Mouse (Mus musculus) lung, postnatal 4 days (tissue): Measurements from ENCODE around the gene Ccdc22.

ENCODE experiments used
- DNase-seq, 2 experiments: peaks; one replicate each; pipeline ENCODE4 v3.0.0; 2021

Ccdc22 gene

DNA sequence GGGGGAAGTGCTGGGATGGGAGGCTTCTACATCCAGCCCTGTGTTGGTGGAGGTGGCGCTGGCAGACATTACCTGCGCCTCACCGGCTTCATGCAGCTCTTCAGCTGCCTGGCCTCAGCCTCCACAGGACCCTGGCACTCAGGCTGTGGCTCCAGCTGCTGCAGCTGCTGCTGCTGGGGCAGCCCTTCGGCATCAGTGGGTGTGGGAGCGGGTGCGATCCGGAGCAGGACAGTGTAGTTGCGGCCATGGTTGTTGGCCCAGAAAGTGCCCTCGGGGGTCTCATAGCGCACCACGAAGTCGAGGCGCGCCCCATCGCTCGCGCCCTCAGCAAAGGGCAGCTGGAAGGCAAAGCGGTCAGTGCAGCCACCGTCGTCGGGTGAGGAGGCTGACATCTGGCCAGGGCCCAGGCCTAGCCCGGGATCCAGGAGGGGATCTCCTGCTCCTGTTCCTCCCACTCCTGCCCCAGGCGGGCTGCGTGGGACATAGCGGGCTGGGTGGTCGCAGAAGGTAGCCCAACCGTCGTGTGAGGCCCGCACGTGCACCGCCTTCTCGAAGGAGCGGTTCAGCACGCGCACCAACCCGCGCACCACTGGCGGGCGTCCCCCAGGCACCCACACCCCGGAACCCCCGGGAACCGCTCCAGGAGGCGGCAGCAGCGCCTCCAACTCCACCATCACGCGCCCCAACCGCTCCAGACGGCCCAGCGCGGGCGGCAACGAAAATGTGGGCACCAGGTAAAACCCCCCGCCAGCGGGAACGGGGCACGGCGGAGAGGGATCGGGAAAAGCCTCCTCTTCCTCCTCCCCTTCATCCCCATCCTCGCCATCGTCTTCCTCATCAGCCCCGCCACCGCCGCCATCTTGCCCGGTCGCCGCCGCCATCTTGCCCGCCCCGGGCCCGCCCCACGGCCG lies 31.9 kb downstream of the Ccdc22 start, which contains the start of gene Foxp3:
Foxp3 (plus strand) TSS at position 469 of the 911 bp plus-strand sequence.
- peak in 1 of 2 experiments; percentile 18 for DNase-seq

DNA sequence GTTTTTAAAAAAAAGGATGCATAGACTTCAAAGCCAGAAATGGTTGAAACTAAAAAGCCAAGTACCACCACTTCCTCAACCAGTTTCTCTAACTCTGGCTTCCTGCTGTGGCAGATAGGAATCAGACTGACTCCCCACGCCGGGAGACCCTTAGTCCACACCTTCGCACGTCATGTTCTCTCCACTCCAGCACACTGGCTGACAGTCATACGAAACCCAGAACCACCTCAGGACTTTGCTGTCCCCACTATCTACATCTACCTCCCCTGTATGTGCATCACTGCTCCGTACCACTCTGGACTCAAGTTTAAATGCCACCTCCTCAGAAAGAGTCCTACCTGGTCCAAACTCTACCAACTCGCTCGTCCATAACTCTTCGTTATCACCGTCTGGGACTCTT lies 32.9 kb downstream of the Ccdc22 start:
- DNase-seq, result no peak

DNA sequence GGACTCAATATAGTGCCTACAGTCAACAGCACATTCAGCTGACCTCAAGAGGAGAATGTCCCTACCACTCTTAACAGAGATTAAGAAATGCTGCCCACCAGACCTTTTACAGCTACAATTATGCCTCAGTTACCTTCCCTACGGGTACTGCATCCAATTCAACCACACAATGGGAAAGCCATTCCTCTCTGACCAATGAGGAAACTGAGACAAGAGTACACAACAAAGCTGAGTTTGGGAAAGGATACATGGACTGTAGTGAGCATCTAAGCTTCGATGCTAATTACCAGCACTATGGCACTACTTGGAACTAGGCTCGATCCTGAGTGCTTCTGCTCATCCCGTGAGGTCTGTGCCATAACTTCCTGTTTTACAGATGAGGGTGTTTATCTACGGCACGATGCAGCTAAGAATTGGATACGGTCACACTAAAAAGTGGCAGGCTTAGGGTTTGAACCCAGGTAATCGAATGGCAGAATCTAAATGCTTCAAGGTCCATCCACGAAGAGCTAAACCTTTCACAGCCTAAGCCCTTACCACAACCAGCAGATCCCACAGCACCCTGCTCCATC lies 33.7 kb downstream of the Ccdc22 start:
- no peak for DNase-seq

DNA sequence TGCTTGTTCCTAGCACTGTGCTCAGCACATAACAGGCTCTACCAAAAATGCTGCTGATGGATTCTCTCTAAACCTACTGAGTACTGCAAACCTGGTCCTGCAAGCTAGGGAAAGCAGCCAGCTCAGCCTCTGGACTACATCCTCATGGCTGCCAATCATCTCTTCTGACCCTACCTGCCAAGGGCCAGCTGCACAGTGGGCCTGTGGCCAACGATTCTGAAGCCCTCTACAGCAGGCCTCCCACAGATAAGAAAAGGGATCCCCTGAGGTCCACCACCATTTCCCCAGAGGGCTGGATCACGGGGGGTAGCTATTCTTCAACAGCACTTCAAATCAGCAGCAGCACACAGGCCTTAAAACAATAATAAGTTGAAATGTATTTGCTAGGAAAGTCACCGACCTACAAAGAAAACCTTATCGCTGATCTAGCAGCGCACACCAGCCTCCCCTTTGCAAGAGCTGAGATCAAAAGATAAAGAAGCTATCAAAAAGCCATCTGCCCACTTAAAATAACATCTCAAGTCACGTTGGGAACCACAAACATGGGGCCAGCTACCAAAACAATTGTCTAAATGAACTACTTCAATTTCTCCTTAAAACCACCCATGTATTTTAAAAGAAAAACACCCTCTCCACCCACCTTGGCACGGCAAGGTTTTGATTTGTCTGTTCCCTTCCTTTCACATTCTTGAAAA lies 34.7 kb downstream of the Ccdc22 start:
- DNase-seq, result no peak

DNA sequence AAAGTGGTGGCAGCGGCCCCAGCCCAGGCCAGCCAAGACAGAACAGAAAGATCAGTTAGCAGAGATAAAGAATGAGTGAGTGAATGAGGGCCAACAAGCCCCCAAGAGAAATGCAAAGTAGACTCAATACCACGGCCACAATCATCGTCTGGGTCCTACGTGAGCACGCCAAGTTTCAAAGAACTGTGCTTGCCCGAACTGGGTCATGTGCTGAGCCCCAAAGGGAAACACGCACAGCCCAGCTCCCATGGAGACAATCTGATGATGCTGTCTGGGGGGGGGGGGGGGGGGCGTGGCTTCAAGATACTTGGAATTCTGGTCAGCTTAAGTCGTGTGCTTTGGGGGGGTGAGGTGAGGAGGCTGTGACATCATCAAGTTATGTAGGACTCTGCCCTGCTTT lies 37.8 kb downstream of the Ccdc22 start:
- DNase-seq, result no peak

DNA sequence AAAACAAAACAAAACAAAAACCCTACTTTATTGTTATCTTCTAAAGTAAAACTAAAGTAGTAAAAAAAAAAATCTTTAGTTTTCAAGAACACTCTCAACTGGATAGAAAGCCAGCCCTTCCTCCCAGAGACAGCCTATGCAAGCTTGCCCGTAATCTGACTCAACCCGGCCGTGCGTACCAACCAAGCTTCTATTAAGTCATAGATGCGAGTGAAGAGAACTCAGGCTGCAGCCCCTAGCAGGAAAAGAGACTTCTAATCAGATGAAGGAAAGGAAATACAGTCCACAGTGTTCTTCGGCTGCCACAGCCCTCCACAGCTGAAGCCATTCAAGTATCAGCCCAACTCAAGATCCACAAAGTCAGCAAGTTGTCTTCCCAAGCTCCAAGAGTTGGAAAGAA lies 39.0 kb downstream of the Ccdc22 start:
- peak in 1 of 2 experiments; percentile 35 for DNase-seq

DNA sequence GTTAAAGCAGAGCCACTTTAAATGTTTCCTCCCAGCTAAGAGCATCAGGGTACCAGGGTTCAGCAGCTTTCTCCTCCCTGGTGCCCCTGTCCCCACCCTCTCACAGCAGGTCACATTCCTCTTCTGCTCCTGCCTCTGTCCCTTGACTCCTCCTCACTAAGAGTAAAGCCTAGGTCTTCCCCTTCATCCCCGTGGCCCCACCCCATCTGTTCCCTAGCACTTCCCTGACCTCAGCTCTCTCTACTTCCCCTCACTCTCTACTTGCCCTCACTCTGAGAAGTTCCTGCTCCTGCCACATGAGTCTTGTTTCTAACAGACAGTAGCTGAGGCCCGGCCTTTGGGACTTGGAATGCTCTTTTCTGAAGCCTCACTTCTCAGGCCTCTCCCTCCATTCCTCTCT lies 42.2 kb downstream of the Ccdc22 start:
- DNase-seq, result no peak

DNA sequence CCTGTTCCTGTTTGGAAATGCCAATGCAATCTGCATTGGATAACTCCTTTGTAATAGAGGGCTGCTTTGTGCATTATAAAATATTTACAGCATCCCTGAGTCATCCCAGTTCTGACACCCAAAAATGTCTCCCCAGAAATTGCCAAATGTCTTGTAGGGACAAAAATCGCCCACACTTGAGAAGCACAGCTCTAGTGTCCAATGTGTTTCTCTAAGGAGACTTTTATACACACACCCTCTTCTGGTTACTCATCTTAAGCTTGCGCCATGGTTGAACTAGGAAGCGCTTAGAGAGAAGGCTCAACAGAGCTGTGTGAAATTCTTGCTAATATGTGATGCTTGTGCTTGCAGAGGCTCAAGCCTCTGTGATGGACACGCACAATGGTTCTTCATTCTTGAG lies 51.8 kb downstream of the Ccdc22 start:
- DNase-seq, result no peak
